Mouse (Mus musculus) liver, postnatal 0 days (tissue): ENCODE results near the gene Ltbp2. TPM values are rescaled to one million over a fixed set of nuclear protein-coding genes. Genes with fewer than 3 reads are reported as not detected.
A peak's percentile ranks its signal among the peaks of the same experiment; 100 is the strongest.

Source experiments
- ATAC-seq: fragments of 200-750 bp; cut with Nextera tagmentation; 2 replicates; pipeline ENCODE4 v1.8.0; 2017; ENCODE audit warnings: mild to moderate bottlenecking, moderate library complexity
- DNase-seq: peaks from one replicate; pipeline ENCODE4 v3.0.0-alpha.2; 2016
- H3K27ac ChIP-seq: fragments of 300-500 bp; sonication (generic); 2 replicates; pipeline ENCODE4 v1.5.1; 2014; ENCODE audit warnings: antibody characterized with exemption, moderate library complexity, mild to moderate bottlenecking, low read depth
- H3K27me3 ChIP-seq: fragments of 300-500 bp; sonication (generic); 2 replicates; pipeline ENCODE4 v1.6.1; 2014; ENCODE audit warnings: low read length, control low read depth, mixed read lengths; ENCODE audit not compliant: insufficient read depth
- H3K36me3 ChIP-seq: fragments of 300-500 bp; sonication (generic); replicated peaks from 2 replicates; pipeline ENCODE4 v1.6.1; 2014; ENCODE audit warnings: mild to moderate bottlenecking, control low read depth, low read length, moderate library complexity, mixed read lengths; ENCODE audit not compliant: insufficient read depth
- H3K4me1 ChIP-seq: fragments of 300-500 bp; sonication (generic); 2 replicates; pipeline ENCODE4 v1.6.1; 2014; ENCODE audit warnings: antibody characterized with exemption, mild to moderate bottlenecking, control low read depth; ENCODE audit not compliant: insufficient read depth
- H3K4me2 ChIP-seq: fragments of 300-500 bp; sonication (generic); 2 replicates; pipeline ENCODE4 v1.6.1; 2014; ENCODE audit warnings: low read depth, mild to moderate bottlenecking, low read length, moderate library complexity, mixed read lengths
- H3K4me3 ChIP-seq: fragments of 300-500 bp; sonication (generic); 2 replicates; pipeline ENCODE4 v1.5.1; 2014; ENCODE audit warnings: low read depth, low read length
- H3K9ac ChIP-seq: fragments of 300-500 bp; sonication (generic); replicated peaks from 2 replicates; pipeline ENCODE4 v1.6.1; 2014; ENCODE audit warnings: mild to moderate bottlenecking, moderate library complexity
- H3K9me3 ChIP-seq: fragments of 300-500 bp; sonication (generic); 2 replicates; pipeline ENCODE4 v1.6.1; 2016; ENCODE audit warnings: mild to moderate bottlenecking, control low read depth, low read length, mixed read lengths
- CTCF ChIP-seq: sonication (generic); IDR thresholded peaks from 2 replicates; pipeline ENCODE4 v1.5.1; 2016; ENCODE audit warnings: antibody characterized with exemption, low read depth
- EP300 ChIP-seq: IDR thresholded peaks from 2 replicates; pipeline ENCODE4 v1.6.1; 2016; ENCODE audit warnings: antibody characterized with exemption, low read depth, mild to moderate bottlenecking
- WGBS: fragments of 180-500 bp; shearing (Covaris S2); extraction: QIAGEN DNeasy Blood & Tissue Kit; methylation state at CpG from one replicate; pipeline ENCODE4 v1.1.7; 2014; ENCODE audit not compliant: insufficient replicate concordance; 5-methylcytosine and 5-hydroxymethylcytosine counted together
- polyA plus RNA-seq: library from polyadenylated mRNA; unstranded; fragments of >200 nt; fragmentation: Nextera tagmentation; extraction: Ambion mirVana; gene quantifications from 2 replicates; pipeline ENCODE4 v1.2.1, GENCODE M21; 2015

Ltbp2 gene
- polyA plus RNA-seq, 1 experiment from 2014 or later: 0.59 TPM

- ATAC-seq (no peak), DNase-seq (no peak)
- H3K36me3 ChIP-seq: no peaks in the 10 kb centered on the region
- H3K9ac ChIP-seq: no peak overlapping the region
- H3K4me2 ChIP-seq: no peak overlapping the region
- TF ChIP-seq EP300: no peak
- 69% methylated on average over 7 of the region's 7 CpGs for WGBS
- no peaks in the 10 kb centered on the region for H3K4me1 ChIP-seq
- no peak overlapping the region for H3K27ac ChIP-seq
- H3K27me3 ChIP-seq: 0 out of 2 replicates have a peak, but pooled peaks cover 3% of the 10 kb centered on the region
- no peak overlapping the region for H3K4me3 ChIP-seq
- no peaks in the 10 kb centered on the region for H3K9me3 ChIP-seq
Observed at GRCm38 (mm10) chr12:84884423-84885076, 8.2 kb upstream of the Ltbp2 start.

GRCm38 (mm10) chr12:84882796-84883195 is 6.5 kb upstream of the Ltbp2 start:
- Histone ChIP-seq H3K4me2 (no peak overlapping the region), H3K9ac (no peak overlapping the region), H3K4me1 (no peaks in the 10 kb centered on the region), H3K27ac (no peak overlapping the region), H3K9me3 (no peaks in the 10 kb centered on the region), H3K27me3 (peaks cover 9% of the 10 kb centered on the region), H3K36me3 (no peaks in the 10 kb centered on the region), H3K4me3 (no peak overlapping the region)
- 69% methylated on average over 4 of the region's 4 CpGs for WGBS
- DNase-seq (no peak), ATAC-seq (no peak)
- TF ChIP-seq EP300: no peak
- TF ChIP-seq CTCF: no peak

GRCm38 (mm10) chr12:84880091-84880490 is 3.8 kb upstream of the Ltbp2 start:
- Histone ChIP-seq H3K36me3 (no peaks in the 10 kb centered on the region), H3K27ac (no peak overlapping the region), H3K9ac (no peak overlapping the region), H3K4me1 (no peaks in the 10 kb centered on the region), H3K4me3 (no peak overlapping the region), H3K9me3 (no peaks in the 10 kb centered on the region), H3K4me2 (no peak overlapping the region), H3K27me3 (peaks cover 36% of the 10 kb centered on the region)
- TF ChIP-seq CTCF (no peak), EP300 (no peak)
- WGBS: 56% methylated on average over 11 of the region's 11 CpGs
- no peak for ATAC-seq
- DNase-seq: no peak

- Histone ChIP-seq H3K4me2 (peak overlapping the region; percentile 54), H3K4me3 (peak overlapping the region; percentile 25; the same call in 1 of the 2 replicates), H3K4me1 (no peaks in the 10 kb centered on the region), H3K9me3 (no peaks in the 10 kb centered on the region), H3K36me3 (no peaks in the 10 kb centered on the region), H3K27me3 (peaks cover 48% of the 10 kb centered on the region), H3K27ac (no peak overlapping the region), H3K9ac (no peak overlapping the region)
- ATAC-seq: no peak
- TF ChIP-seq CTCF (no peak), EP300 (no peak)
- DNase-seq: no peak
- WGBS: 1% methylated on average over 54 of the region's 59 CpGs
Observed at GRCm38 (mm10) chr12:84875761-84876480, 411 bp downstream of the Ltbp2 start.

- no peak for DNase-seq
- 0% methylated on average over 3 of the region's 3 CpGs for WGBS
- Histone ChIP-seq H3K9ac (no peak overlapping the region), H3K27ac (no peak overlapping the region), H3K27me3 (peaks cover 50% of the 10 kb centered on the region), H3K9me3 (no peaks in the 10 kb centered on the region), H3K36me3 (no peaks in the 10 kb centered on the region), H3K4me3 (no peak overlapping the region), H3K4me2 (no peak overlapping the region), H3K4me1 (no peaks in the 10 kb centered on the region)
- peak; percentile 86 for TF ChIP-seq CTCF
- TF ChIP-seq EP300: no peak
- no peak for ATAC-seq
Observed at GRCm38 (mm10) chr12:84873434-84873833, 2.9 kb downstream of the Ltbp2 start.

GRCm38 (mm10) chr12:84872310-84872709 is 4.0 kb downstream of the Ltbp2 start:
- no peaks in the 10 kb centered on the region for H3K4me1 ChIP-seq
- no peaks in the 10 kb centered on the region for H3K36me3 ChIP-seq
- TF ChIP-seq CTCF: no peak
- no peaks in the 10 kb centered on the region for H3K9me3 ChIP-seq
- peaks cover 39% of the 10 kb centered on the region for H3K27me3 ChIP-seq
- H3K27ac ChIP-seq: no peak overlapping the region
- no peak overlapping the region for H3K4me2 ChIP-seq
- ATAC-seq: no peak
- H3K4me3 ChIP-seq: no peak overlapping the region
- DNase-seq: no peak
- 57% methylated on average over 2 of the region's 2 CpGs for WGBS
- H3K9ac ChIP-seq: no peak overlapping the region
